Mouse (Mus musculus) bone marrow macrophage, adult 2 months (primary cell): ENCODE measurements around the gene Pepd. TPM values are rescaled to one million over a fixed set of nuclear protein-coding genes. Genes with fewer than 3 reads are reported as not detected.
"Not testable (repeated sequence)": the region's sequence is repeated elsewhere in the genome, so short reads cannot be mapped to it uniquely, and the experiment has no call there.

ENCODE experiments used
- H3K27ac ChIP-seq: 2 replicates; pipeline ENCODE4 v1.5.1; 2012; ENCODE audit warnings: low read depth, low read length; ENCODE audit not compliant: insufficient read depth
- H3K4me1 ChIP-seq: 2 replicates; pipeline ENCODE4 v1.6.1; 2012; ENCODE audit warnings: low read length; ENCODE audit not compliant: control insufficient read depth, insufficient read depth
- H3K4me3 ChIP-seq: 2 replicates; pipeline ENCODE4 v1.5.1; 2012; ENCODE audit warnings: mild to moderate bottlenecking, low read length, moderate library complexity; ENCODE audit not compliant: insufficient read depth
- CTCF ChIP-seq: IDR thresholded peaks from 2 replicates; pipeline ENCODE4 v1.5.1; 2012; ENCODE audit warnings: low read depth, mild to moderate bottlenecking, low read length, moderate library complexity
- POLR2A ChIP-seq: IDR thresholded peaks from 2 replicates; pipeline ENCODE4 v1.6.1; 2012; ENCODE audit warnings: mild to moderate bottlenecking, low read depth, low read length, borderline replicate concordance
- polyA plus RNA-seq: library from polyadenylated mRNA; stranded (reverse); fragments of >200 nt; gene quantifications from 2 replicates; pipeline ENCODE4 v1.2.4, GENCODE M21; 2012; ENCODE audit not compliant: missing spikeins, insufficient read depth, insufficient read length

Gene Pepd
- polyA plus RNA-seq, 1 experiment = 59.6 TPM

- TF ChIP-seq CTCF (no peak), POLR2A (no peak)
- H3K4me3 ChIP-seq = no peak overlapping the region
- H3K27ac ChIP-seq = no peak overlapping the region
- peaks cover 6% of the 10 kb centered on the region; the same call in 1 of the 2 replicates for H3K4me1 ChIP-seq
Measured at GRCm38 (mm10) chr7:34975913-34976312, 63.7 kb downstream of the Pepd start.

GRCm38 (mm10) chr7:34977403-34977802, 65.2 kb downstream of the Pepd start:
- no peak overlapping the region for H3K4me3 ChIP-seq
- TF ChIP-seq POLR2A = no peak
- TF ChIP-seq CTCF = no peak

GRCm38 (mm10) chr7:34981803-34982202, 69.6 kb downstream of the Pepd start:
- TF ChIP-seq POLR2A = no peak
- TF ChIP-seq CTCF = no peak
- no peak overlapping the region for H3K4me3 ChIP-seq
- peaks cover 6% of the 10 kb centered on the region; the same call in 1 of the 2 replicates for H3K4me1 ChIP-seq
- H3K27ac ChIP-seq = no peak overlapping the region

More at GRCm38 (mm10) chr7:34977403-34977802, 65.2 kb downstream of the Pepd start:
- Histone ChIP-seq H3K27ac (no peak overlapping the region), H3K4me1 (peaks cover 6% of the 10 kb centered on the region; the same call in 1 of the 2 replicates)

GRCm38 (mm10) chr7:34982372-34982771, 70.2 kb downstream of the Pepd start:
- not testable (repeated sequence) for H3K4me1 ChIP-seq, H3K27ac ChIP-seq, H3K4me3 ChIP-seq

- TF ChIP-seq CTCF (no peak), POLR2A (no peak)
- H3K4me3 ChIP-seq = no peak overlapping the region
- peaks cover 6% of the 10 kb centered on the region; the same call in 1 of the 2 replicates for H3K4me1 ChIP-seq
- no peak overlapping the region for H3K27ac ChIP-seq
Measured at GRCm38 (mm10) chr7:34983702-34984475, 71.7 kb downstream of the Pepd start.

GRCm38 (mm10) chr7:34984526-34985133, 72.5 kb downstream of the Pepd start:
- H3K4me3 ChIP-seq = no peak overlapping the region
- TF ChIP-seq POLR2A (no peak), CTCF (no peak)
- peaks cover 6% of the 10 kb centered on the region; the same call in 1 of the 2 replicates for H3K4me1 ChIP-seq
- no peak overlapping the region for H3K27ac ChIP-seq

GRCm38 (mm10) chr7:34985216-34985615, 73.0 kb downstream of the Pepd start:
- TF ChIP-seq POLR2A (no peak), CTCF (no peak)
- Histone ChIP-seq H3K4me3 (no peak overlapping the region), H3K4me1 (peaks cover 6% of the 10 kb centered on the region; the same call in 1 of the 2 replicates), H3K27ac (no peak overlapping the region)

- Histone ChIP-seq H3K4me1 (peaks cover 6% of the 10 kb centered on the region; the same call in 1 of the 2 replicates), H3K27ac (no peak overlapping the region), H3K4me3 (no peak overlapping the region)
- TF ChIP-seq POLR2A (no peak), CTCF (no peak)
Measured at GRCm38 (mm10) chr7:34985646-34986045, 73.5 kb downstream of the Pepd start.

- Histone ChIP-seq H3K27ac (no peak overlapping the region), H3K4me3 (no peak overlapping the region), H3K4me1 (peaks cover 6% of the 10 kb centered on the region; the same call in 1 of the 2 replicates)
- TF ChIP-seq POLR2A (no peak), CTCF (no peak)
Measured at GRCm38 (mm10) chr7:34986575-34987150, 74.5 kb downstream of the Pepd start.

- TF ChIP-seq POLR2A (no peak), CTCF (no peak)
- Histone ChIP-seq H3K4me3 (no peak overlapping the region), H3K4me1 (peaks cover 6% of the 10 kb centered on the region; the same call in 1 of the 2 replicates), H3K27ac (no peak overlapping the region)
Measured at GRCm38 (mm10) chr7:34987258-34987657, 75.1 kb downstream of the Pepd start.
